Mouse (Mus musculus): ENCODE measurements around the gene Pigz.

Gene Pigz
- long read RNA-seq, experiment 1 = 0 reads
- long read RNA-seq, experiment 2, partial matches to known transcripts = 0 of 1 reads
- long read RNA-seq, experiment 2, other reads (novel, unspliced or antisense) = 1 of 1 reads

DNA sequence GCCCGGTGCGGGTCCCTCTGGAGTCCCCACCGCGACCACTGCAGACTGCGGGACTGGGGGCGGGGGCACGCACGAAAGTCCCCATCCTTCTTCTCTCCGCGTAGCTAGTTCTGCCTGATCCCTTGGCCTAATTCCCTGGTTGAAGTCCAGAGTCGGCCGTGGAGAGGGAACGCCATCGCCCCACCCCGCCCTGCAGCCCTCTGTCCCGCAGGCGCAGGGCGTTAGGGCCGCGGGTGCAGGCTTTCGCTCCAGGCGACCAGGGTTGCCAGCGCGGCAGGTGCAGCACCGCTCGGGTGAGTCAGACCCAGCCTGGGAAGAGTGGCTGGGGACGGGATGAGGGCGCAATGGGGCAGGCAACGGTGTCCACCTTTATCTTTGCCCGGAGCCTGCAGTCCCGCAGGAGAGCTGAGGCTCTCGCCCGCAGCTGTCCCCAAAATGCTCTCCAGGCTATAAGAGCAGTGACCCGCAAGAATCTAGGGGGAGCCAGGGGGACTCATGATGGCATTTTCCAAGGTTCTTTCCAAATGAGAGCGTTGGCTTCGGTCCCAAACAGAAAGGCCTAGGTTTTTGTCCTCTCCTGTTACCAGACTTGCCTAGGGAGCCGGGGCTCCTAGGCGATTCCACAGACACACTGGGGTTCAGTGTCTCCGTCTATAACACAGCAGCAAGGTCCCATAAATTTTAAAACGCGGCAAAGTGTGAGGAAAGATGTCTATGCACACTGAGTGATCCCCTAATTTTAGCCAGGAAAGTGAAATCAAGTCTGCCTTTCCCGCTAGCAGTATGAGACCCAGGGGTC is at the start of gene Pigz:
TSS of gene Pigz (plus strand) at position 101 of the 799 bp plus-strand sequence.
- intact Hi-C loops (cut with DNase I) = no loop called here

DNA sequence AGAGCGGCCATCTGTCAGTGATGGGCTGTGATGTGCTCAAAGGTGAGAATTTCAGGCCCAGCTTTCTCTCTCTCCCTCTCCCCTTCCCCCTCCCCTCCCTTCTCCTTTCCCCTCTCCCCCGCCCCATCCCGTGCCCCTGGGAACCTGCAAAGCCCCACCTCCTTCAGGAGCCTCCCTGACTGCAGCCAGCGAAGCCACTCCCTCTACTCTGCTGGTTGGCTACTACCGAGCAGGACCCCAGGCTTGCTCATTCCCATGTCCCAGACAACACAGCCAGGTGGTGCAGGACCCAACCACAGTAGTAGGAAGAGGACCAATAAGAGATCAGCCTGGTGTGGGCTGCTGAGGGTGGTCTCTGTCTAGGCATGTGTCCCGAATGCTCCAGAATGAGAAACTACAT is 49.7 kb upstream of the Pigz start:
- intact Hi-C loops (cut with DNase I) = no loop called here

DNA sequence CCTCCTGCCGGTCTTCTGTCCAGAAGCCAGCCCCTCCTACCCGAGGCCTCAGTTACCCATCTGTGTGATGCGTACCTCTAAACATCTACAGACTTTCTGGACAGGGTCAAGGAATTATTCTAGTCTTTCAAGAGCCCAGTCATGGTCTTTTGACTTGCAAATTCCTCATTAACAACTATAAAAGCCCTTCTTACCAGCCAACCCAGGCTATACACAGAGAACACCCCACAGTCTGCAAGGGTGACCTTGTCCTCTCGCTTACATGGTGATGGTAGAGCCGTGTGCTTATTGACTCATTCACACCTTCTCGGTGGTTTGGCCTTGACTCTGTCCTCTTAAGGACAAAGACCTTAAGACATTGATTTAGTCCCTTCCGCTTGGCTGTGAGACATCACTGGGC is 42.7 kb upstream of the Pigz start:
- intact Hi-C loops (cut with DNase I) = no loop called here

DNA sequence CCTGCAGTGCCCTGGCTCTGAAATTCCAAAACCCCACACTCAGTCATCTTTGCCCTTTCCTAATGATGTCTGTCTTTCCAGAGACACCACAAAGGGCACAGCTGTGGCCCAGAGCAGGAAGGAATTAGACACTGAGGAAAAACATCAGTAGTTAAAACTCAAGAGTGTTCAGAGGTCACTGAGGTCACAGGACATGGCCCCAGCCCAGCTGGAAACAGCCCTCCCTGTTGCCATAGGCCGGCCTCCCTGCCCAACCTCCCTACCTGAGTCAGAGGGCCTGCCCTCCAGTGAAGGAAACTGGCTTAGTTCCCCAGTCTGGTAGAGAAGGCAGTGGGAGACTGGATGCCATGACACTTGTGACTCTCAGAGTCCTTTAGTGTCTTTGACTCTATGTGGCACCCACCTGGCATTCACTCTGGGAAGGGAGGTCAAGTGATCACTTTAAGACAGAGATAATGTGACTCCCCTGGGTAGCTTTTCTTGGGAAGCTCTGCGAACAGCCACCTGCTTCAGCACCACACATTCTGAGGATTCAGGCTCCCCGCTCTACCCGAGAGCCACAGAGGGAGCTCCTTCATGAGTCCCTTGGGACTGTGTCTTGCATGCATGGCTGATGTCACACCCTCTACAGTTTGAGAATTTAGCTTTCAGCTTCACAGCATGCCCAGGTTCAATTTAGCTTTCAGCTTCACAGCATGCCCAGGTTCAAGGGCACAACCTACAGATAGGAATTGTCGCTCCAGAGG is 40.1 kb upstream of the Pigz start:
- intact Hi-C loops (cut with DNase I) = no loop called here

- intact Hi-C loops (cut with DNase I) = no loop called here
Observed at GRCm38 (mm10) chr16:31896971-31897774, 36.5 kb upstream of the Pigz start.

GRCm38 (mm10) chr16:31898546-31899326 is 34.9 kb upstream of the Pigz start:
- intact Hi-C loops (cut with DNase I) = no loop called here

- intact Hi-C loops (cut with DNase I) = no loop called here
Observed at GRCm38 (mm10) chr16:31901886-31902285, 31.8 kb upstream of the Pigz start.

- intact Hi-C loops (cut with DNase I) = no loop called here
Observed at GRCm38 (mm10) chr16:31903239-31903638, 30.4 kb upstream of the Pigz start.

DNA sequence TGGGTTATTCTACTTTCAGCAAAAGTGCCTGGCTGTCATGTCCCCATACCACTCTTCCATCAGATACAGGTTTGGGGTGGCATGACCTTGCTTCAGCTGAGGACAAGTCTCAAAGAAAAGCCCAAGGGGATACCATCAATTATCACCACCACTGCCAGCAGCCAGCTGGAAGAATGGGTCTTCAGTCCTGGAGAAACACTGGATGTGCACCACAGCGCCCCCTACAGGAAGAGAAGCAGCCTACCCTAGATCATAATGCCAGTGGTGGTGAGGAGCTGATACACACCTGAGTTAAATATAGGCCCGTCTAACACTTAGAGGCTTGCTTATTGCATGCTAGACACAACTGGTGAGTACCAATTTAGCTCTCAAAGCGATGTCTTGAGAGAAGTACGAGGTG is 28.3 kb upstream of the Pigz start:
- intact Hi-C loops (cut with DNase I) = no loop called here

- intact Hi-C loops (cut with DNase I) = no loop called here
Observed at GRCm38 (mm10) chr16:31905891-31906825, 27.5 kb upstream of the Pigz start.

DNA sequence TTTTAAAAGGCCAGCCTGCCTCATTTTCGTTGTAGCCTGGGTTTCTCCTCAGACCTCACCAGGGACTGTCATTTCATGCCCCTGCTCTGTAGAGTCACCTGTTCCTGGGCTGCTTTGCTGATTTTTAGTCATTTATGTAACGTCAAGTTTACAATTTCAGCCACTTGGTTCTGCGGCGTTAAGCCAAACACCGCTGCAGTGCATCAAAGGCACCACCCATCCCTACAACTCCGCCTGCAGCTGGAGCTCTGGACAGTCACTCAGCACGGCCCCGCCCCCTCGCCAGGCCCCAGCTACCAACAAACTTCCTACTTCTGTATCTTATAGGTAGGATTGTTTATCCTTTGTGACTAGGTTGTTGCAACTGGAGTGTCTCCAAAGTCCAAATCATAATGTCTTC is 26.8 kb upstream of the Pigz start:
- intact Hi-C loops (cut with DNase I) = no loop called here

DNA sequence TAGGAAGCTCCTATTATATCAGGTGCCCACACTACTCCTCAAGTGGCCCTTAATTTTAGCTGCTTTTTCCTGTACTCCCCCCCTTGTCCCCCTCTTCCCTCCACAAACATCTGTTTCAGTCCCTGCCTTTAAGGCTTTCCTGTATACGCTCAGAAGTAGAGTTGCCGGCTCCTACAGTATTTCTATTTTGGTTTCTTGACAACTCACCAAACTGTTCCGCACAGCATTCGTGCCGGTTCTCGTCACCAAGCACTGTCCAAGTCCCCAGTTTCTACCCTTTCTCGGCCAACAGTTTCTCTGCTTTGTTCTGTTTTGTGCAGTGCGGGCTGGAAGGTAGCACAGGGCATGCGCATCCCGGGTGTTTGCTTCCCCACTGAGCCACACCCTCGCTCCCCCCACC is 24.7 kb upstream of the Pigz start:
- intact Hi-C loops (cut with DNase I) = no loop called here

DNA sequence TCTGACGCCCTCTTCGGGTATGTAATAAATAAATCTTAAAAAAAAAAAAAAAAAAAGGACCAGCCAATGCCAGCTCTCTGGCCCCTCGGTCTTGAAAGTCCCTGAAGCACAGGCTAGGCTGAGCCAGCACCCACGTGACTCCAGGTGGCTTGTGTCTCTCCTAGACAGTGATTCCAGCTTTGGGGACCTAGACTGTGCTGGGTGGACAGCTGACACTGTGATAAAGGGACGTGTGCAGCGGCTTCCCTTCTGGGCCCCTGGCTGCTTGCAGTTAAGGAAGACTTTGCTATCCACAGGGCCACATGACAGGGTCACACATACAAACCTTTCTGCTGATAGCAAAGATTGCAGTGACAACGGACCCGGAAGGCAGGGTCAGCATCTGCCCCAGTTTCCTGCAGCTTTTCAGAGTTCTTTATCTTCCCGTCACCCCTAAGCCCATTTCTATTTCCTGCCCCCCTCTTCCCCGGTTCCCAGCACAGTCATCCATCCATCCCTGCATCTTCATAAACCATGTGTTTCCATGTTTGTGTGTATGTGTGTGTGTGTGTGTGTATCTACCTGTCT is 23.3 kb upstream of the Pigz start:
- intact Hi-C loops (cut with DNase I) = loop anchor here (10.0 kb wide), 1 partner anchor 446 kb away; no protein-coding TSS in a partner anchor

DNA sequence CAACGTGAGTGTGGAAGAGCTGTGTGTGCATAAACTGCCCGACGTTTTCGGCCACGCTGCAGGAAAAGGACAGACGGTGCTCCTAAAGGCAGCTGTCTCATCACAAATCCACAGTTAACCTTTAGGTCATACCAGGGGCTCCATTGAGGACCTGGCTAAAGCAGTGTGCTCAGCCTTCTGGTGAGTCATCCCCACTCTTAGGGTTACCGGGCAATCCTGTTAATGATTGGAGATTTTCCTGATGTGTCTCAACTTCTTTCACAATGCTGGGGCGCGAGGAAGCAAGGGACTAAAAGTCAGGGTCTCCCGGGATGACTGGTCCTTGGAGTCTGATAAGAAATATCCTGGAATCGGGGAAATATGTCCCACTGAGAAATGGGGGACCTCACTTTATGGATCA is 15.9 kb upstream of the Pigz start:
- intact Hi-C loops (cut with DNase I) = loop anchor here (1.0 to 10.0 kb wide), 3 partner anchors 38 to 453 kb away; no protein-coding TSS in a partner anchor

DNA sequence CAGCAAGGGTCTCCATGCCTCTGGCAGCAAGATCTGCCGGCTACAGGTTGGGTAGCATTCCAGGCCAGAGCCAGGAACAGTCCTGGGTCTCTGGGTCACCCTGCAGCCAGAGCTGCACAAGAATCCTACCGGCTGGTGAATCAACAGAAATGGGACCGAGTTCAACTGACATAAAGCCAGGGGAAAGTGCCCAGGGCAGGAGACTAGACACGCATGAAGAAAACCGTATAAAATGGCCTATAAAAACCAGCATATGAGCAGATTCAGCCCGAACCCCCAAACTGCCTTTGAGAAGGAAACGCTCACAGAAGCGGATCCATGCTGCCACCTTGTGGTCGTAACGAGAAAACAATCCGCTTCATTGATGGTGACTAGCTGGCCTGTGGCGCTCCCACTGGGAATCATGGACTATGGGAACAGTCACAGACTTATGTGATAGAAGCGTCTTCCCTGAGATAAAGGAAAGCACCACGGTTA is 15.4 kb upstream of the Pigz start:
- intact Hi-C loops (cut with DNase I) = loop anchor here (1.0 to 10.0 kb wide), 3 partner anchors 39 to 453 kb away; no protein-coding TSS in a partner anchor

GRCm38 (mm10) chr16:31924368-31924767 is 9.3 kb upstream of the Pigz start:
- intact Hi-C loops (cut with DNase I) = no loop called here

- intact Hi-C loops (cut with DNase I) = no loop called here
Observed at GRCm38 (mm10) chr16:31926091-31926490, 7.6 kb upstream of the Pigz start.

DNA sequence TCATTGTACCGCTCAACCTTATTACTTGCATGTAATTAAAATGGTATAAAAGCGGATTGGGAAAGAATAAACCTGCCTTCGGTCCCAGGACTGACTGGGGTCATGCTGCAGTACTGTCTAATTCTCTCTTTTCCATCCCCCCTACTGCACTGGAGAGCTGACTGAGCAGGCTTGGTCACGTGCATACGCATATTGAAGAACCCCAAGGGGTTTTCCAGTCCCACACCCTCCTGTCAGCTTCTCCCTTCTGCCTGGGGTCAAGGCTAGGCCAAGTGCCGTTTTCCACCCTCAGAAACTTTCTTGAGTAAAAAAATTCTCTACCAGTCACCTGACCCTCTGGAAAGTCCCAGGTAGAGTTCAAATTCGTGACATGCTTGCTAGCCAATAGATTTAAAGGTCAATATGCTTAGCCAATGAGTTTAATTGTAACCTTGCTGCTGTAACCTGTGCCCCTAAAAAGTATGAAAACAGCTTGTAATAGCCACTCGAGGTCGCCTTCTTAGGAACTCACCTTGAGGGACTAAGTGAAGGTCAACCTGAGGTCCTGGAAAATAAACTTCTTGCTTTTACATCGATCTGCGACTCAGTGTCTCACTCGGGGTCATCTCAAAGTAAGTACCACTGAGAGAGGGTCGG is 7.0 kb upstream of the Pigz start:
- intact Hi-C loops (cut with DNase I) = no loop called here

- intact Hi-C loops (cut with DNase I) = no loop called here
Observed at GRCm38 (mm10) chr16:31927412-31927811, 6.2 kb upstream of the Pigz start.

Measured in adrenal gland (tissue).